Mouse (Mus musculus): ENCODE measurements around the gene 1700001C19Rik.

DNA sequence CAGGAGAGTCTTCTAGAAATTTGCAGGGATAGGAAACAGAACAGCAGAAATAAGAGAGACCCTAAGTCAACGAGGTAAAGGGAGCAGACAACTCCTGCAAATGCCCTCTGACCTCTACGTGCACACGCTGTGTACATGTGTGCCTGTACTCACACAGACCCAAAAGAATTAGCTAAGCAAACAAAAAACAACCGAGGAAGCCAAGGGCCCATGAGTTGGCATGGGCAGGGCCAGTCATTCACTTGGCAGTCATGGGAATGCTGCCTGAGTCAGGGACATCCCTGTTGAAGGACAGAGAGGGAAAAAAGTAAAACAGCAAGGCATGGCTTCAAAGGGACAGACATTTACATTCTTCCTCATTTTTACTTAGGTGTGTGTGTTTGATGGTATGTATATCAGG lies 53.9 kb downstream of the 1700001C19Rik start:
- no peak for TF ChIP-seq POLR2A (IDR thresholded peaks at IDR 0.05; ENCODE audit: borderline replicate concordance, insufficient read depth, low read length)
- TF ChIP-seq CTCF (IDR thresholded peaks at IDR 0.05; ENCODE audit: borderline replicate concordance, insufficient read depth, low read depth, low read length), result no peak
